Mouse (Mus musculus) kidney, postnatal 14 days (tissue): ENCODE results near the gene Snx3.

Experiments used
- DNase-seq: peaks from one replicate; pipeline ENCODE4 v3.0.0; 2022; ENCODE audit warnings: mixed read lengths

The Snx3 gene

DNA sequence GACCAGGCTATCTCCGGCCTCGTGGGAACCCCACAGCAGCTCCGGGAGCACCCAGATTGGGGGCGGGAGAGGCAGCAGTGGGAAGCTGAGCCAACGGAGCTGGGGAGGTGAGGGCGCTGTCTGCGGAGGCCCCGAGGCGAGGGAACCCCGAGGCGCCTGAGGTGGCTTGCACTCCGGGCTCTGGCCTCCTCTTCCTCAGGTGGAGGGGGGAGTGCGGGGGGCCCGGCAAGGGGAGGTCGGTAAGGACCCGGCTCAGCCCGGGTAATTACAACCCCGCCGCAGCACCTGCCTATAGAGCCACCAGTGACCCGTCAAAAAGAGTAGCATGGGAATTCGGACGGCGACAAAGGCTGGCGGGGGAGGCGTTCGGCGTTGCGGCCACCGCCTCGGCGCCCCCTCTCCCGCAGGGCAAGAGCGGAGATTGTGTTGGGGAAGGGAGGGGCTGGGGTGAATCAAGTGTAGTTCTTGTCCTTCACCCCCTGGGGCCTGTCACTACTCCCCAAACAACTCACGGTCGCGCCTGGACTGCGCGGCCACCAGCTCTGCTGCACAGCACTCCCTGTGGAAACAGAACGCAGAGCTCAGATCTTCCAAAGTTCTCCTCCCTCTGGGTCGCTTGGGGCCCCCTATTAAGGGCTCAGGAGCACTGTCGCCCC is 77.8 kb downstream of the Snx3 start:
- DNase-seq: no peak

DNA sequence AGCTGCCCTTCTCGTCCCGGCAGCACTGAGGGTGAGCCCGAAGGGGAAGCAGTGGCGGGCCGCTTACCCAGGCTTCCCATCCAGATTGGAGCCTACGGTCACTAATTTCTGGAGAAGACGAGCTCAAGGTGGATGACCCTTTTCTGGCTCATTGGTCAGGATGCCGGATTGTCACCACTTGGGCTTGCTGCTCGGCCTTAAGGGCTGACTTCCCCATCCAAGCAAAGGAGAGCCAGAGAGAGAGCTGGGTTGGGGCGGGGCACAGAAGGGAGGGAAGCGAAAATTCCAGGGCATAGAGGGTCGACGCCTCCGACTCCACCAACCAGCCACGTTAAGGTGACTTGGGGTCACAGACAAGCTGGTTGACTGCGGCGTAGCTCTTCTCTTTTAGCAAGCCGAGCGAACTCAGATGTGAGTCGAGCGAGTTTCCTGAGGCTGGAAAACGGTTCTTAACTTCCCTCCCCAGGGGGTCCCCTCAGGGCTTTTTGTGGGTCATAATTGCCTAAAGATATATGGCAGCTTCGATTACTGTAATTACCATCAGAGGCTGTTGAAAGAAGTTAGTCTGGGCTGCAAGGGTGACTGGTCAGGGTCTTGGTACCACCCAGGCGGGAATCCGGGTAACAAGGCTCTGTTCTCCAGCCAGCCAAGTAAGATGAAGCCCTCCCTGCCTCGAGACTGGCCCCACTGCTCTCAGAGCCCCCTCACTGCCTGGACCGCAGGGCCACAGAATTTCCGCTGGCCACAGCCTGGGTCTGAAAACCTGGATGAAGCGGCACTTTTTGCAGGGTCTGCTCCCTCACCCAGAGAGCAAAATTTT is 78.5 kb downstream of the Snx3 start:
- no peak for DNase-seq

DNA sequence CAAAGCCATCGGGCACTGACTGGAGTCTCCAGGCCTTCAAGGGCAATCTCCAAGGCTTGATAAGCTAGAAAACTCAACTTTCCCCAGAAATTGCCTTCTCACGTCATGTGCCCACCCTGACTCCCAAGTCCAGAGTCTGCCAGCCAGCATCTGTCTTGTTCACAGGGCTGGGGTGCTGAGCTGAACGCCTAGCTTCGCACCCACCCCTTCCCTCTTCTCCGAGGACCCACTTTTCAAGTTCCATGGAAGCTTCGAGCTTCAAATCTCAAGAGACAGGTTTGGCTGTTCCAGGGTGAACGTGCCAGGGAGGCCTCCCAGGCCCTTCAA is 79.1 kb downstream of the Snx3 start:
- DNase-seq: no peak

DNA sequence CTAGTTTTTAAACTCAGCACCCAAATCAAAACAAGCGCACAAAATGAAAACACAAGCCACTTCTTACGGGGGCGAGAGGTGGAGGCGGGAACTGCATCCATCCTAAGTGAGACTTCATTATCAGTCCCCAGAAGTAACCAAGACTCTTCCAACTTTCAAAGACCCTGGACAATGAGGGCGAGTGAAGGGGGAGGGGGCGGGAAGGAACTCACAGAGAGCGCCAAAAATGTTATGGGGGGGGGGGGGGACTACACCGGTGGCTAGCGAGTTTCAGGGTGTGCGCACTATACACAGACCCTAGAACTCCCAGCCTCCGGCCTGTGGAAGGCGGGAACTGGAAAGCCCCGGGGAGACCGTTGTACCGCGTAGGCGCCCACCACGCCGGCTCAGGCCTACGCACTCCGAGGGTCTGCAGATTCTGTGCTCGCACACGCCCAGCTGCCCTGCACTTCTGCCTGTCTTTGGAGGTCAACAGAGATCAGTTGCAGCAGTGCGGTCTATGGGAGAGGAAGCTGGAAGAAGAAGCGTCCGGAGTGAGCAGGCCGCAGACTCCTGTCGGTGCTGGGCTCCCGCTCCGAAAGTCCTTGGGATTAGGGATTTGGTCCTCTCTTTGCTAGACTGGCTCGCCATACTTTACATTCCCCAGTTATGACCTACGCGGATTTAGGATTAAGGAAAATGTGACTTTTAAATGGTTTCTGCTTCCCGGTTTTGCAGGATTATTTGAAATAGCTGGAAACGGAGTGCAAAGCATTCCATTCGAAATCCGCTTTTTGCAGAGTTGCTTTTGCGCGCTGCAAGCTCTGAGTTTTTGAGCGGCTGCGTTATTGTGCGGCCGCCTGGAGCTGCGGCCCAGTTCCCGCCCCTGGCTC is 80.1 kb downstream of the Snx3 start:
- no peak for DNase-seq

DNA sequence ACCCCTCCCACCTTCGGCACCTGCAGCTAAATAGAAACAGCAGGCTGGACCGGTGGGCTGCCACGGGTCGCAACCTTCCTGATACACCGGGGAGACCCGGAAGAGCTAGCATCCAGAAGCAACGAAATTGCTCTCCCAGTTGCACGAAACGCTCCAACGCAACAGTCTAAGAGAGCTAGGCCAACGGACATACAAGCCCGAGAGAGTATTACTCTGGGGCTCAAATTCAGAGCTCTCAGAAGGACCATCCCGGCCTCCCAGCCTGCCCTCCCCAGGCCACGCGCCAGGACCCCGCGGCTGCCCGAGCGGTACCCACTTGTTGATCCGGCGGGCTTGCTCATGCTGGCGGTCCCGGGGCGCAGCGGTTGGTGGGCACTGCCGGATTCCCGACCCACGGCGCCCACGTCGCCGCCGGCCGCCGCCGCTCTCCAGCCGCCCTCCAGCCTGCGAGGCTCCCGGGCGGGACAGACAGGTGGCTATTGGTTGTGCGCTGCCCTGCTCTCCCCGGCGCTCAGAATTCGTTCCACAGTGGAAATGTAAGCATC is 80.8 kb downstream of the Snx3 start:
- no peak for DNase-seq

DNA sequence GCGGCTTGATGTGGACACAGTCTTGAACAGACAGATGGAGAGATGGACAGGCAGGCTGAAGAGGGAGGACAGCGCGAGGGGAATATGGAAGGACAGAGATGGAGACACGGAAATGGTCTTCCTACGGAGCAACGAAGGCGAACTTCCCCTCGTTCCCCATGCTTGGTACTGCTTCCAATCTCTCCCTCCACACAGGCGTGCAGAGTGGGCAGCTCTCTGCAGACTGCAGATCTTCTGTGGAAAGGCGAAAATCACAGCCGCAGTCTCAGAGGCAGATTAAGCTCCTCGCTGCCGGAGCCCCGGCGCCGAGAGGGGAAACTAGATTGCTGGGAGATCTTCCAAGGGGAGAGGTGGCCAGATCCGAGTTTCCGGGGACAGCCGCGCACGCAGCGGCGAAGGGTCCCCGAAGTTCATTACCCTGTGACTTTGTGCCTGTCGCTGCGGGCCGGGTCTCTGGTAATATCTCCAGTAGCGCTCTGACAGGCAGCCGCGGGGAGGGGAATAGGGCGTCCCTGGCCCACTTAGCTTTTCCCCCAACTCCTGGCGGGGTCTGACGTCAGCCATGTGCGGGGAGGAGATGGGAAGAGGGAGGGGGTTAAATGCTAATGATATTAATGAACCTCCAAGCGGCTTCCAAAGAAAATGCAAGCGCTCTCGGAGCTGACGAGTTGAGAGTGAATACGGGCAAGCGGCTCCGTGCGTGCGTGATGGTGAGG is 81.5 kb downstream of the Snx3 start, which contains the start of the genes Nr2e1 and Ostm1:
TSS of gene Nr2e1 (minus strand) at position 476 of the 716 bp plus-strand sequence.
TSS of gene Ostm1 (plus strand) at position 666 of the 716 bp plus-strand sequence.
- peak; percentile 17 for DNase-seq

DNA sequence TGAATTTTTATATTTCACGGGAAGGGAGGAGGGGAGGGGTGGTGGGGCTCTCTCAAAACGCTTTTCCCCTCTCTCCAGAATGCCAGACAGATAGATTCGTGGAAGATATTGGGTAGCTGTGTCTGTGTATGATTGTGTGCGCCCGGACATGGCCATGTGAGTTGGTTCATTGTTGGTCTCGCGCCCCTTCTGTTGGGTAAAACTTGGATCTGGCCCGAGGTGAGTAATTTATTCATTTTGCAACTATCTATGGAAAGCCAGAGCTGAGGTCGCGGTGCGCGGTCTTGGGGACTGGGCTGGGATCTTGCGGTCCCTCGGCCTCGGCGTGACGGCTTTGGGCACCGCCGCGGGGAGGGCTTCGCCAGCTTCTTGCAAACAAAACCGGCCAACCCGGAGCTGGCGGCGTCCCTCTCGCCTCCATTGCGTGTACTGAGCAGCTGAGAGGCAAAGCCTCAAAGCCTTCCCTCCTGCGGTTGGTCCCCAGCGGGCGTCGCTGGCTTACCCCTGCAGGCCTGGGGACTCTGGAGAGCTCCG is 82.1 kb downstream of the Snx3 start:
- DNase-seq: no peak

DNA sequence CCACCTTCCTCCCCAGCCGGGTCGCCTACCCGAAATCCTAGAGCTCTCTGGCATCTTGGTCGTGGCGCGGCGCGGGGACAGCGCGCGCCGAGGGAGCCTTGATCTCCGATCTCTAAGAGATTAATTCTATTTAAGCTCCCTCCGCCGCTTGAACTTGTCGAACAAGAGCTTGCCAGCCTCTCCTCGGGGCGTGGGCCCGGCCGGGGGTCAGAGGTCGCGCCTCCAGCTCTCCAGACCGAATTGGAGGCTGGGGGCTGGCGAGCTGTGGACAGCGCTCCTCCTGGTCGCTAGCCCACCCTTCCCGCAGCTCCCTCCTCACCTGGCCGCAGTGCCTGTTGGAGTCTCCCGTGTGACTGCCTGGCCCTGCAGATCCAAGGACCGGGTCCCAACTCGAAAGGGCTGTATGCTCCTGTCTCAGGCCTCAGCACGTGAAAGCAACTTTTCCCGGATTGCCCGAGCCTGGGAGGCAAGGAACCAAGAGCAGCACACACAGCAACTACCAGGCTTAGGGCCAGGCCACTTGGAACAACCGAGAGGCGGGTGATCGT is 82.7 kb downstream of the Snx3 start:
- no peak for DNase-seq
